Mouse (Mus musculus): ENCODE results near the gene Ccdc141. TPM values are rescaled to one million over a fixed set of nuclear protein-coding genes. Genes with fewer than 3 reads are reported as not detected.

Gene Ccdc141
- polyA plus RNA-seq (2015; fragmentation: Nextera tagmentation; extraction: Ambion mirVana), result 7.1 and 9.6 TPM in 2 replicates

GRCm38 (mm10) chr2:77170633-77171105, at the start of gene Ccdc141:
Gene Ccdc141 (minus strand): TSS chr2:77170636.
- peak within 1 kb of the TSS; percentile 43 for H3K9ac ChIP-seq (replicated peaks)
- peak within 1 kb of the TSS; percentile 38 for H3K4me3 ChIP-seq (replicated peaks)
- peak within 1 kb of the TSS; percentile 72 for H3K4me2 ChIP-seq
- 23% methylated on average over 3 of the region's 6 CpGs for WGBS
- H3K27me3 ChIP-seq (replicated peaks), result no peaks in the 10 kb centered on the region
- H3K27ac ChIP-seq (replicated peaks), result peak within 1 kb of the TSS; percentile 33; the same call in 1 of the 2 replicates
- ATAC-seq (ENCODE audit: low FRiP score), result no peak
- H3K9me3 ChIP-seq (replicated peaks), result no peaks in the 10 kb centered on the region
- H3K4me1 ChIP-seq, result peaks cover 41% of the 10 kb centered on the region
- H3K36me3 ChIP-seq, result no peaks in the 10 kb centered on the region

- Histone ChIP-seq H3K4me3 (replicated peaks) (no peak overlapping the region), H3K27me3 (replicated peaks) (no peaks in the 10 kb centered on the region), H3K27ac (replicated peaks) (no peak overlapping the region), H3K9ac (replicated peaks) (no peak overlapping the region), H3K9me3 (replicated peaks) (no peaks in the 10 kb centered on the region), H3K4me1 (no peaks in the 10 kb centered on the region), H3K4me2 (no peak overlapping the region), H3K36me3 (peaks cover 20% of the 10 kb centered on the region)
- no peak for ATAC-seq (ENCODE audit: low FRiP score)
- 75% methylated on average over 5 of the region's 5 CpGs for WGBS
Observed at GRCm38 (mm10) chr2:77212885-77213284, 42.4 kb upstream of the Ccdc141 start.

DNA sequence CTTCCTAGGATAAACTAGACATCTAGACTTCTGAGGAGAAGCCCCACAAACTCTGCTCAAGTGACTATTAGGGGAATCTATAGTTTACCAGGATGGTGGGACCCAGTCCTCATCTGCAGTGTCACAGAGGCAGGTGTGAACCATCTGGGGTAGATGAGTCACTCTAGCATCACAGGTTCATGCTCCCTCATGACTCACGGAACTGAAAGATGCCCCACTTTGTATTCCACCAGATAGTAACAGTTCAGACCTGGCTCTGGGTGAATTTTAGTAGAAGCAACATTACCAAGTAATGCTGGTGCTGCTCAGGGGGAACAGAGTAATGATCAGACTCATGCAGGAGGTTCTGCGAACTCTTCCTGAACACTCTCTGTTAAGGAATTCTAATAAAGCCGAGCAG, 36.5 kb upstream of the Ccdc141 start:
- H3K4me1 ChIP-seq, result no peaks in the 10 kb centered on the region
- ATAC-seq (ENCODE audit: low FRiP score), result no peak
- no peaks in the 10 kb centered on the region for H3K27me3 ChIP-seq (replicated peaks)
- no peak overlapping the region for H3K9ac ChIP-seq (replicated peaks)
- H3K9me3 ChIP-seq (replicated peaks), result no peaks in the 10 kb centered on the region
- no peak overlapping the region for H3K4me3 ChIP-seq (replicated peaks)
- H3K27ac ChIP-seq (replicated peaks), result no peak overlapping the region
- H3K4me2 ChIP-seq, result no peak overlapping the region
- H3K36me3 ChIP-seq, result peaks cover 23% of the 10 kb centered on the region; the same call in 1 of the 2 replicates
- 95% methylated on average over 3 of the region's 3 CpGs for WGBS

DNA sequence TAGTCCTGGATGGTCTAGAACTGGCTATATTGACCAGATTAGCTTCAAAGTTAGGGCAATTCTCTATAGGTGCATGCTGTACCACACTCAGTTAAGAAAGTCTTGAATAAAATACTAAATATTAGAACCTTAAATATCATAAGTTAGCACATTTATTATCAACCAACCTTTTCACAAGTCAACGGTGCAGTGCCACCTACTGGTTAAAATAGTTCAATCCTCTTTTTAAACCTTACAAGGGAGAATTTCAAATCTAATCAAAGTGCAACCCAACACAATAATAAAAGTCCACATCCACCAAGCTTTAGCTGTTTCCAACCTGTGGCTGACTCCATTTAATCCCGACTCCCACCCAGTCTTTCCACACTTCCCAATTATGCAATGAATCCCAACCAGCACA, 33.5 kb upstream of the Ccdc141 start:
- ATAC-seq (ENCODE audit: low FRiP score), result no peak
- Histone ChIP-seq H3K4me1 (no peaks in the 10 kb centered on the region), H3K27ac (replicated peaks) (no peak overlapping the region), H3K4me2 (no peak overlapping the region), H3K9ac (replicated peaks) (no peak overlapping the region), H3K4me3 (replicated peaks) (no peak overlapping the region), H3K36me3 (peaks cover 14% of the 10 kb centered on the region; the same call in 1 of the 2 replicates), H3K9me3 (replicated peaks) (no peaks in the 10 kb centered on the region), H3K27me3 (replicated peaks) (no peaks in the 10 kb centered on the region)
- WGBS, result 65% methylated on average over 2 of the region's 2 CpGs

DNA sequence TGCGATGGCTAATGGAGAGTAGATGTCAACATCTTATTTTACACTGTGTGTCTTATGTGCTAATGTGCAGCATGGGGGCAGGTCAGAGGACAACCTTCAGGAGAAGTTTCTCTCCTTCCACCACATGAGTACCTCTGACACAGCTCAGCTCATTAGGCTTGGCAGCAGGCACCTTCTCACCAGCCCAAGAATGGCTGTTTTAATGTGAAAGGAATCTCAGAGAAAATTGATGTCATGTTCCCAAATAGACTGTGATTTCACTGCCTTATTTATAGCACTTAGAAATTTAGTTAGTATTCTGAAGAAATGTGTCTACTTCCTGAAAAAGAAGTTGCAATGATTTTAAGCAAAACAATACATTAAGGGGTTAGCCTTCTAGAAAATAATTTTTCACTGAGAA, 31.5 kb upstream of the Ccdc141 start:
- H3K36me3 ChIP-seq, result peaks cover 13% of the 10 kb centered on the region; the same call in 1 of the 2 replicates
- WGBS, result 98% methylated on average over 1 of the region's 1 CpGs
- no peak overlapping the region for H3K9ac ChIP-seq (replicated peaks)
- no peak overlapping the region for H3K4me2 ChIP-seq
- no peak for ATAC-seq (ENCODE audit: low FRiP score)
- no peaks in the 10 kb centered on the region for H3K27me3 ChIP-seq (replicated peaks)
- no peak overlapping the region for H3K27ac ChIP-seq (replicated peaks)
- H3K4me1 ChIP-seq, result no peaks in the 10 kb centered on the region
- H3K4me3 ChIP-seq (replicated peaks), result no peak overlapping the region
- H3K9me3 ChIP-seq (replicated peaks), result no peaks in the 10 kb centered on the region

- H3K4me3 ChIP-seq (replicated peaks), result no peak overlapping the region
- ATAC-seq (ENCODE audit: low FRiP score), result no peak
- H3K4me1 ChIP-seq, result no peaks in the 10 kb centered on the region
- H3K27ac ChIP-seq (replicated peaks), result no peak overlapping the region
- H3K4me2 ChIP-seq, result no peak overlapping the region
- H3K27me3 ChIP-seq (replicated peaks), result no peaks in the 10 kb centered on the region
- no peak overlapping the region for H3K9ac ChIP-seq (replicated peaks)
- H3K9me3 ChIP-seq (replicated peaks), result no peaks in the 10 kb centered on the region
- peaks cover 11% of the 10 kb centered on the region; the same call in 1 of the 2 replicates for H3K36me3 ChIP-seq
- WGBS, result 87% methylated on average over 5 of the region's 5 CpGs
Observed at GRCm38 (mm10) chr2:77200958-77201614, 30.6 kb upstream of the Ccdc141 start.

DNA sequence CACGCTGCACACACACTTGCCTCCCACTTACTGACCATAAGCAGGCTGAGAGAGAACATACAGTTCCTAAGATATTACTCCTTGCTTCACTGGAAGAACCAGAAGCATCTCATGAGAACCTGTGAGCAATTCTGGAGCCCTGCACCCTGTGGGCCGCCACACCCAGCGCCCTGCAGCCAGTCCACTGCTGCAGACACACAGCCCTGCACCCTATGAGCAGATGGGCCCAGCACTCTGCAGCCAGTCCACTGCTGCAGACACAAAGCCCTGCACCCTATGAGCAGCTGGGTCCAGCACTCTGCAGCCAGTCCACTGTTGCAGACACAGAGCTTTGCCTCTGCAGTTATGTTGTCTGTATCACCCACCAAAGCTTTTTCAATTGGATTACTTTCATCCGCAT, 29.9 kb upstream of the Ccdc141 start:
- H3K4me3 ChIP-seq (replicated peaks), result no peak overlapping the region
- no peaks in the 10 kb centered on the region for H3K9me3 ChIP-seq (replicated peaks)
- H3K27me3 ChIP-seq (replicated peaks), result no peaks in the 10 kb centered on the region
- peaks cover 6% of the 10 kb centered on the region; the same call in 1 of the 2 replicates for H3K36me3 ChIP-seq
- 92% methylated on average over 4 of the region's 4 CpGs for WGBS
- H3K4me1 ChIP-seq, result no peaks in the 10 kb centered on the region
- no peak overlapping the region for H3K27ac ChIP-seq (replicated peaks)
- no peak for ATAC-seq (ENCODE audit: low FRiP score)
- H3K9ac ChIP-seq (replicated peaks), result no peak overlapping the region
- H3K4me2 ChIP-seq, result no peak overlapping the region

GRCm38 (mm10) chr2:77198246-77198645, 27.8 kb upstream of the Ccdc141 start:
- Histone ChIP-seq H3K27me3 (replicated peaks) (no peaks in the 10 kb centered on the region), H3K27ac (replicated peaks) (no peak overlapping the region), H3K36me3 (peaks cover 16% of the 10 kb centered on the region), H3K4me2 (no peak overlapping the region), H3K9ac (replicated peaks) (no peak overlapping the region), H3K4me1 (no peaks in the 10 kb centered on the region), H3K4me3 (replicated peaks) (no peak overlapping the region), H3K9me3 (replicated peaks) (no peaks in the 10 kb centered on the region)
- ATAC-seq (ENCODE audit: low FRiP score), result no peak
- 77% methylated on average over 5 of the region's 5 CpGs for WGBS

DNA sequence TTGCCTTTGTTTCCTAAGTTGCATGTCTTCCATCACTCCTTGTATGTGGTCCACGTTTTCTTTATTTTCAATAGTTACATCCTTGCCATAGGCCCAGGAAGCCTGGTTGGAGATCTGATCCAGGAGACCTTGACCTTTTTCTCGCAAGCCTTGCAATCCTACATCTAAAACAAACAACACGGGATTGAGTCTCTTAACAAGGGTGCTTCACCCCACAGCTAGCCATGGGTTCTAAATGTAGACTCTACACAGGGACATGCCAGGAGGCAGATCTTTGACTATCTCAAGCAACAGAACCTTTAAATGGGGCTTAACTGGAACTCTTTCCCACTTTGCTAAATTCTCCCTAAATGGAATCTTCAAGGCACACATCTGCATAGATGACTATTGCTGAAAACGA, 26.4 kb upstream of the Ccdc141 start:
- WGBS, result 93% methylated on average over 4 of the region's 4 CpGs
- ATAC-seq (ENCODE audit: low FRiP score), result no peak
- H3K4me3 ChIP-seq (replicated peaks), result no peak overlapping the region
- H3K27me3 ChIP-seq (replicated peaks), result no peaks in the 10 kb centered on the region
- no peak overlapping the region for H3K4me2 ChIP-seq
- H3K9ac ChIP-seq (replicated peaks), result no peak overlapping the region
- no peaks in the 10 kb centered on the region for H3K9me3 ChIP-seq (replicated peaks)
- no peak overlapping the region for H3K27ac ChIP-seq (replicated peaks)
- H3K4me1 ChIP-seq, result no peaks in the 10 kb centered on the region
- peaks cover 13% of the 10 kb centered on the region for H3K36me3 ChIP-seq

DNA sequence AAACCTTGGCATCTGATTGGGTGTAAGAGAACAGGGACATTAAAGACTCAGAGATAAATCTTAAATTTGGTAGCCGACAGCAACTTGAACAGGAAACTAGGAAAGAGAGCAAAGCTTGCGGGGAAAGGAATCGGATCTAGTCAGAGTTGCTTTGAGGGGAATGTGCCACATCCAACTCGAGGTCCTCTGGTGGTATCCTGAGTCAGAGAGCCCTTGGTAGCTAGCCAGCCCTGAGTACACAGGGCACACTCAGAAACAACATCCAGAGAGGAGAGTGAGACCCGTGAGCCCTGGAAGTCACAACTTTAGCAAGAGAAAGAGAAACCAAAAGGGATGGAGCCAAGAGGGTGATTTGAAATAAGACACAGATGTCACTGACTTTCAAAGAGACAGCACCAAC, 24.6 kb upstream of the Ccdc141 start:
- no peak for ATAC-seq (ENCODE audit: low FRiP score)
- Histone ChIP-seq H3K4me3 (replicated peaks) (no peak overlapping the region), H3K36me3 (peaks cover 28% of the 10 kb centered on the region), H3K9me3 (replicated peaks) (no peaks in the 10 kb centered on the region), H3K4me2 (no peak overlapping the region), H3K27me3 (replicated peaks) (no peaks in the 10 kb centered on the region), H3K9ac (replicated peaks) (no peak overlapping the region), H3K4me1 (no peaks in the 10 kb centered on the region), H3K27ac (replicated peaks) (no peak overlapping the region)
- 89% methylated on average over 5 of the region's 5 CpGs for WGBS

DNA sequence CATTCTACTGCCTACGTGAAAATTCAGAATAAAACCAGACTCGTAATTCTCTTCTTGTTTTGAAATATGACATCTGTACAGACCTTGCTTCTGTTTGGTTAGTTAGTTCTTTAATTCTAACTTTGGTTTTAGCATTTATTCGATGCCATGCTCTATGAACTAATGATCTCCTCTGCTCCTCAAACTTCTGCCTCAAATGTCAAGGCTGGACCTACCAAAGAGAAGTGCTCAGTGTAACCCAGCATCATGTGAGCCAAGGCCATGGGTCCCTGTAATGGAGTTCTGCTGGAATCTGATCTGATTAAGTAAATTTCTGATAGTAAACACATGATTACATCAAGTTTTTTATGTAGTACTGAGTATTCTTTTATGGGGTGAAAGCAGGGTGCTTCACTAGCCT, 21.4 kb upstream of the Ccdc141 start:
- Histone ChIP-seq H3K4me3 (replicated peaks) (no peak overlapping the region), H3K27me3 (replicated peaks) (no peaks in the 10 kb centered on the region), H3K27ac (replicated peaks) (no peak overlapping the region), H3K9me3 (replicated peaks) (no peaks in the 10 kb centered on the region), H3K4me1 (no peaks in the 10 kb centered on the region), H3K9ac (replicated peaks) (no peak overlapping the region), H3K4me2 (no peak overlapping the region), H3K36me3 (peaks cover 50% of the 10 kb centered on the region)
- WGBS, result 98% methylated on average over 3 of the region's 3 CpGs
- no peak for ATAC-seq (ENCODE audit: low FRiP score)

DNA sequence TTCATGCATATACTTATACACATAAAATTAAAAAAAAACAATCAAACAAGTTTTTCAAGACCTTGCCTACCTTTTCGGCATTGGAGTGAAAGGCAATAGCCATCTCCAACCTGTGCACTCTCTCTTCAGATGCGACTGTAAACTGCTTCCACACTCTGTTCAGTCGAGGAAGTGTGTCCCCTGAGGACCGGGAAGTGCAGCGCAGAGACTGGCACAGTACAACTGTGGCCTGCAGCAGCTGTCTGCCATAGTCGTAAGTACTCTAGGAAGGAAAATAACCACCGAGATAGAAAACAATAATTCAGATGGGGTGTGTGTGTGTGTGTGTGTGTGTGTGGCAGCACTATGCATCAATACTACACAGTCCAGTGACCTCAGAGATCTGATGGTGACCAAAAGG, 20.5 kb upstream of the Ccdc141 start:
- Histone ChIP-seq H3K27me3 (replicated peaks) (no peaks in the 10 kb centered on the region), H3K9me3 (replicated peaks) (no peaks in the 10 kb centered on the region), H3K9ac (replicated peaks) (no peak overlapping the region), H3K27ac (replicated peaks) (no peak overlapping the region), H3K36me3 (peaks cover 52% of the 10 kb centered on the region), H3K4me3 (replicated peaks) (no peak overlapping the region), H3K4me1 (no peaks in the 10 kb centered on the region), H3K4me2 (no peak overlapping the region)
- no peak for ATAC-seq (ENCODE audit: low FRiP score)
- 73% methylated on average over 7 of the region's 7 CpGs for WGBS

Data from neural tube, embryonic 15.5 days (tissue).